Mouse (Mus musculus) embryonic facial prominence, embryonic 10.5 days (tissue): ENCODE data around the gene 4933400A11Rik. TPM values are rescaled to one million over a fixed set of nuclear protein-coding genes. Genes with fewer than 3 reads are reported as not detected.

ENCODE experiments used
- DNase-seq: peaks from one replicate; pipeline ENCODE4 v3.0.0-alpha.2; 2017; ENCODE audit warnings: low spot score
- H3K27ac ChIP-seq: fragments of 300-500 bp; sonication (generic); replicated peaks from 2 replicates; pipeline ENCODE4 v1.5.1; 2016; ENCODE audit warnings: mild to moderate bottlenecking
- H3K27me3 ChIP-seq: fragments of 300-500 bp; sonication (generic); replicated peaks from 2 replicates; pipeline ENCODE4 v1.6.1; 2016; ENCODE audit warnings: low read depth, mild to moderate bottlenecking; ENCODE audit not compliant: poor library complexity, severe bottlenecking
- H3K36me3 ChIP-seq: fragments of 300-500 bp; sonication (generic); replicated peaks from 2 replicates; pipeline ENCODE4 v1.6.1; 2016; ENCODE audit warnings: mild to moderate bottlenecking, moderate library complexity
- H3K4me1 ChIP-seq: fragments of 300-500 bp; sonication (generic); 2 replicates; pipeline ENCODE4 v1.6.1; 2016
- H3K4me3 ChIP-seq: fragments of 300-500 bp; sonication (generic); 2 replicates; pipeline ENCODE4 v1.5.1; 2016; ENCODE audit warnings: mild to moderate bottlenecking, moderate library complexity
- H3K9me3 ChIP-seq: fragments of 300-500 bp; sonication (generic); 2 replicates; pipeline ENCODE4 v1.6.1; 2016; ENCODE audit warnings: mild to moderate bottlenecking
- WGBS: fragments of 180-500 bp; shearing (Covaris S2); methylation state at CpG from one replicate; pipeline ENCODE4 v1.1.7; 2016; 5-methylcytosine and 5-hydroxymethylcytosine counted together
- polyA plus RNA-seq: library from polyadenylated mRNA; unstranded; fragments of >200 nt; fragmentation: Nextera tagmentation; extraction: Ambion mirVana; gene quantifications from 2 replicates; pipeline ENCODE4 v1.2.1, GENCODE M21; 2016

Gene 4933400A11Rik
- polyA plus RNA-seq, 1 experiment from 2014 or later = 0.27 TPM

DNA sequence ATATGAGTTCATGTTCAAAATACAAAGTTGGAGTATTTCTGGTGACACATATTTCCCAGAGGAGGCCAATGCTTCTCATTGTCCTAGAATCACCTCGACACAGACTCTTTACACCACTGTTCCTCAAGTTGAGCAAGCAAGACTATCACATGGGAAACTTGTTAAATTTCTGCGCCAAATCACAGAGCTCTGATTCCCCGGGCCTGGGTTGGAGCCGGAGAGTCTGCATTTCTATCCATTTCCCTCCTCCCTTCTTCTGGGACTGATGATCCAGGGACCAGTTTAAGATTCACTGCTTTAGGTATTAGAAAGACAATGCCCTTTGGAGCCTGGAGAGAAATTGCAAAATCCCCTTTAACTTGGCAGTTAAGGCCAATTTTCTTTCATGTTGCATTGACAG is 15.0 kb upstream of the 4933400A11Rik start:
- Histone ChIP-seq H3K36me3 (no peaks in the 10 kb centered on the region), H3K4me3 (no peak overlapping the region), H3K27me3 (peaks cover 60% of the 10 kb centered on the region), H3K9me3 (no peaks in the 10 kb centered on the region), H3K27ac (no peak overlapping the region), H3K4me1 (no peaks in the 10 kb centered on the region; the same call in 1 of the 2 replicates)
- WGBS = 65% methylated on average over 4 of the region's 4 CpGs
- no peak for DNase-seq

DNA sequence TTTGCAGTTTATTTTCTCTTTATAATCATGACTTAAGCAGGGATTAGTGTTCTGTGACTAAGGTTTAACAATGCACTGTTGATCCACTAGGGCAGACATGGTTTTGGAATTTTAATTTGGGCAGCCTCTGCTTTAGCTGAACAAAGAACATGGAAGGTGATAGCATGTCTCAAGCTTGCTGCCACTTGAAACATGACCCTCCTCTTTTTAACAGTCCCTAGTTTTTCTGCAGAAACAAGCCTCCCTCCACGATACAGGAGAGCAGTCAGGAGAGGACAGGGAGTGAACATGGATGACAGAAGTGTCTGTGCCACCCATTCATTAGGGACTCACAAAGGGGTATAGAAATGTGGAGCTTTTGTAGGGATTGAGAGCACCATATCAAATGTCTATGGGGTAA is 13.4 kb upstream of the 4933400A11Rik start:
- Histone ChIP-seq H3K9me3 (no peaks in the 10 kb centered on the region), H3K27ac (no peak overlapping the region), H3K36me3 (no peaks in the 10 kb centered on the region), H3K27me3 (peaks cover 57% of the 10 kb centered on the region), H3K4me3 (no peak overlapping the region), H3K4me1 (no peaks in the 10 kb centered on the region; the same call in 1 of the 2 replicates)
- 20% methylated on average over 1 of the region's 1 CpGs for WGBS
- peak; percentile 12 for DNase-seq

- H3K36me3 ChIP-seq = no peaks in the 10 kb centered on the region
- H3K27me3 ChIP-seq = peaks cover 42% of the 10 kb centered on the region
- no peak overlapping the region for H3K4me3 ChIP-seq
- no peaks in the 10 kb centered on the region for H3K9me3 ChIP-seq
- WGBS = 82% methylated on average over 5 of the region's 5 CpGs
- no peaks in the 10 kb centered on the region; the same call in 1 of the 2 replicates for H3K4me1 ChIP-seq
- no peak for DNase-seq
- H3K27ac ChIP-seq = no peak overlapping the region
These were observed 10.3 kb upstream of the 4933400A11Rik start for GRCm38 (mm10) chrX:169789702-169790101.

DNA sequence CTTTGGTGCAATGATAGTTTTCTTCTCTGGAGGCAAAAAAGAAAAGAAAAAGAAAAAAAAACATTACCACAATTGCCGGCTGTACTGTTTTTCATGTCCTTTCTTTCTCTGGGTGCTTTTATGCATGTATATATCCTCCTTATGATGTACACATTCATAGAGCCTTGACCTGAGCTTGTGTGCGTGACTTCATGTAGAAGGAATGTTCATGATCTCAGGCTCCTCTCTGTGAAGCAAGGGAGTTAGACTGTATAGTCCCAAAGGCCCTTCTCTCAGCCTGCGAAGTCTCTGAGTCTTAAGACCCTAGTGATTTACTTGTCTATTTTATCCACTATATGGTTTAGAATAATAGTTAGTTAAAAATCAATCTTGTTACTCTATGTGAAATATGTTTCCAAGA is 21.4 kb downstream of the 4933400A11Rik start:
- H3K36me3 ChIP-seq = no peaks in the 10 kb centered on the region
- H3K9me3 ChIP-seq = no peaks in the 10 kb centered on the region
- H3K4me1 ChIP-seq = no peaks in the 10 kb centered on the region
- 89% methylated on average over 3 of the region's 3 CpGs for WGBS
- H3K4me3 ChIP-seq = no peak overlapping the region
- H3K27me3 ChIP-seq = peaks cover 65% of the 10 kb centered on the region
- no peak for DNase-seq
- no peak overlapping the region for H3K27ac ChIP-seq

- 46% methylated on average over 3 of the region's 3 CpGs for WGBS
These were observed 44.0 kb downstream of the 4933400A11Rik start for GRCm38 (mm10) chrX:169735387-169735969.

More at GRCm38 (mm10) chrX:169735387-169735969, 44.0 kb downstream of the 4933400A11Rik start:
- no peaks in the 10 kb centered on the region for H3K36me3 ChIP-seq
- no peaks in the 10 kb centered on the region for H3K4me1 ChIP-seq
- no peak for DNase-seq
- no peak overlapping the region for H3K27ac ChIP-seq
- no peaks in the 10 kb centered on the region for H3K9me3 ChIP-seq
- peaks cover 81% of the 10 kb centered on the region for H3K27me3 ChIP-seq
- H3K4me3 ChIP-seq = no peak overlapping the region

Other genes with a start within 250 kb of the 4933400A11Rik start
- gene Mid1, start 94.4 kb downstream of the 4933400A11Rik start, polyA plus RNA-seq = 16.0 and 18.6 TPM in 2 replicates
- gene Gm21887, start 230.0 kb upstream of the 4933400A11Rik start, polyA plus RNA-seq = 259 and 324 TPM in 2 replicates